In genomic region chr5:122700837-122701212, GRCm38 (mm10) we compare ENCODE assay signal across 16 mouse cellular contexts. TPM values are rescaled to one million over a fixed set of nuclear protein-coding genes. Genes with fewer than 3 reads are reported as not detected.
DNase-seq lines count a peak whose midpoint lies in the region; ATAC-seq and TF ChIP-seq lines count a peak whose summit lies in the region.
"Had no signal": no experiment of that assay in that cellular context is flagged by ENCODE, and none has a peak within 500 bp of the region (broad histone marks: within the 10 kb centered on the region; RNA-seq: fewer than 3 reads in every experiment).

No protein-coding gene starts in this region.

- H3K4me3 ChIP-seq in lung, postnatal 0 days (ENCODE audit: low read depth, low read length): no peak overlapping the region
- H3K4me3 ChIP-seq in liver, embryonic 13.5 days (replicated peaks): no peak overlapping the region; the same call in 1 of the 2 replicates
- H3K4me3 ChIP-seq in small intestine, adult 2 months (ENCODE audit: low read depth, low read length): no peak overlapping the region
- H3K4me3 ChIP-seq in forebrain, embryonic 12.5 days (replicated peaks): no peak overlapping the region
- H3K4me3 ChIP-seq in forebrain, embryonic 15.5 days: no peak overlapping the region
- no peak overlapping the region for H3K4me3 ChIP-seq in heart, embryonic 12.5 days
- H3K4me3 ChIP-seq: left cerebral cortex, adult 2 months; limb, embryonic 13.5 days; midbrain, embryonic 10.5 days had no signal

- peak; percentile 50 for ATAC-seq in lung, postnatal 0 days
- 0 out of 2 replicates have a peak, but pooled peaks have one; percentile 6 for ATAC-seq in granulocyte monocyte progenitor cell, adult 5-6 weeks (replicated peaks; ENCODE audit: poor library complexity, severe bottlenecking)
- peak; percentile 74 for ATAC-seq in liver, embryonic 13.5 days (ENCODE audit: low read depth)
- no peak for ATAC-seq in forebrain, embryonic 12.5 days (ENCODE audit: low FRiP score)
- no peak for ATAC-seq in forebrain, embryonic 15.5 days (replicated peaks)
- no peak for ATAC-seq in heart, embryonic 12.5 days (ENCODE audit: insufficient number of reproducible peaks, low FRiP score)

- 15% methylated on average over 5 of the region's 5 CpGs for WGBS in lung, postnatal 0 days
- WGBS in liver, embryonic 13.5 days (ENCODE audit: insufficient replicate concordance): 26% methylated on average over 5 of the region's 5 CpGs
- 9% methylated on average over 5 of the region's 5 CpGs for WGBS in small intestine, adult 2 months
- WGBS in forebrain, embryonic 12.5 days: 81% methylated on average over 5 of the region's 5 CpGs
- 73% methylated on average over 5 of the region's 5 CpGs for WGBS in forebrain, embryonic 15.5 days
- 35% methylated on average over 5 of the region's 5 CpGs for WGBS in heart, embryonic 12.5 days

- TF ChIP-seq CTCF in lung, postnatal 0 days (IDR thresholded peaks at IDR 0.05): no peak
- no peak for TF ChIP-seq CTCF in small intestine, adult 2 months (IDR thresholded peaks at IDR 0.05; ENCODE audit: extremely low read depth, insufficient read length, insufficient replicate concordance, low read depth, low read length)

- no peak for DNase-seq in lung, postnatal 0 days (ENCODE audit: low spot score)
- no peak for DNase-seq in lung, postnatal 25 days (ENCODE audit: low spot score)
- DNase-seq in liver, embryonic 13.5 days: peak; percentile 42
- DNase-seq: cerebellum, adult 18-20 months; gastrocnemius, postnatal 36 days; kidney, adult 9 months; right cerebral cortex, postnatal 25 days; thymus, postnatal 4 days had no signal

- H3K9ac ChIP-seq in lung, postnatal 0 days (replicated peaks; ENCODE audit: low read depth): no peak overlapping the region
- 0 out of 2 replicates have a peak overlapping the region, but pooled peaks have one; percentile 8 for H3K9ac ChIP-seq in liver, embryonic 13.5 days
- H3K9ac ChIP-seq in forebrain, embryonic 12.5 days: no peak overlapping the region
- H3K9ac ChIP-seq in forebrain, embryonic 15.5 days (replicated peaks): no peak overlapping the region
- H3K9ac ChIP-seq in heart, embryonic 12.5 days: no peak overlapping the region
- H3K9ac ChIP-seq: limb, embryonic 13.5 days had no signal

- H3K27ac ChIP-seq in lung, postnatal 0 days (ENCODE audit: low read length): no peak overlapping the region
- peak overlapping the region; percentile 37 for H3K27ac ChIP-seq in liver, embryonic 13.5 days
- H3K27ac ChIP-seq in small intestine, adult 2 months (ENCODE audit: insufficient read depth, low read depth, low read length): peak overlapping the region; percentile 55; the same call in 1 of the 2 replicates
- H3K27ac ChIP-seq in forebrain, embryonic 12.5 days: no peak overlapping the region
- H3K27ac ChIP-seq in forebrain, embryonic 15.5 days (replicated peaks): no peak overlapping the region
- H3K27ac ChIP-seq in heart, embryonic 12.5 days (ENCODE audit: poor library complexity, severe bottlenecking): no peak overlapping the region
- H3K27ac ChIP-seq: left cerebral cortex, adult 2 months; limb, embryonic 13.5 days; midbrain, embryonic 10.5 days had no signal

- H3K9me3 ChIP-seq in lung, postnatal 0 days (ENCODE audit: low read length): no peaks in the 10 kb centered on the region
- H3K9me3 ChIP-seq in liver, embryonic 13.5 days (replicated peaks): no peaks in the 10 kb centered on the region
- H3K9me3 ChIP-seq in forebrain, embryonic 12.5 days: no peaks in the 10 kb centered on the region
- no peaks in the 10 kb centered on the region for H3K9me3 ChIP-seq in forebrain, embryonic 15.5 days
- no peaks in the 10 kb centered on the region for H3K9me3 ChIP-seq in heart, embryonic 12.5 days (replicated peaks)
- H3K9me3 ChIP-seq: limb, embryonic 13.5 days; midbrain, embryonic 10.5 days had no signal

- no peaks in the 10 kb centered on the region for H3K27me3 ChIP-seq in lung, postnatal 0 days (replicated peaks; ENCODE audit: insufficient read depth, low read length)
- H3K27me3 ChIP-seq in liver, embryonic 13.5 days: no peaks in the 10 kb centered on the region
- H3K27me3 ChIP-seq in small intestine, adult 2 months (ENCODE audit: control insufficient read depth, insufficient read depth, low read length): no peaks in the 10 kb centered on the region
- 0 out of 2 replicates have a peak, but pooled peaks cover 3% of the 10 kb centered on the region for H3K27me3 ChIP-seq in forebrain, embryonic 12.5 days
- no peaks in the 10 kb centered on the region for H3K27me3 ChIP-seq in forebrain, embryonic 15.5 days
- no peaks in the 10 kb centered on the region for H3K27me3 ChIP-seq in heart, embryonic 12.5 days (replicated peaks)

- H3K4me2 ChIP-seq in lung, postnatal 0 days (replicated peaks; ENCODE audit: low read depth, low read length): no peak overlapping the region
- H3K4me2 ChIP-seq in liver, embryonic 13.5 days: peak overlapping the region; percentile 33
- no peak overlapping the region for H3K4me2 ChIP-seq in forebrain, embryonic 12.5 days
- H3K4me2 ChIP-seq in forebrain, embryonic 15.5 days (replicated peaks): no peak overlapping the region
- H3K4me2 ChIP-seq in heart, embryonic 12.5 days: no peak overlapping the region
- H3K4me2 ChIP-seq: limb, embryonic 13.5 days had no signal

- peaks cover 5% of the 10 kb centered on the region; the same call in 1 of the 2 replicates for H3K4me1 ChIP-seq in lung, postnatal 0 days (ENCODE audit: insufficient read depth, low read depth, low read length)
- H3K4me1 ChIP-seq in liver, embryonic 13.5 days (replicated peaks): peaks cover 75% of the 10 kb centered on the region
- H3K4me1 ChIP-seq in small intestine, adult 2 months (ENCODE audit: control insufficient read depth, insufficient read depth, insufficient read length, low read length): peaks cover 13% of the 10 kb centered on the region
- H3K4me1 ChIP-seq in forebrain, embryonic 12.5 days: no peaks in the 10 kb centered on the region
- no peaks in the 10 kb centered on the region for H3K4me1 ChIP-seq in forebrain, embryonic 15.5 days
- H3K4me1 ChIP-seq in heart, embryonic 12.5 days (replicated peaks): 0 out of 2 replicates have a peak, but pooled peaks cover 8% of the 10 kb centered on the region
- H3K4me1 ChIP-seq: limb, embryonic 13.5 days; midbrain, embryonic 10.5 days had no signal

- TF ChIP-seq POLR2A in small intestine, adult 2 months (IDR thresholded peaks at IDR 0.05; ENCODE audit: low read depth, low read length): no peak

- TF ChIP-seq EP300 in lung, postnatal 0 days (IDR thresholded peaks at IDR 0.05): peak; percentile 21; the same call in 1 of the 2 replicates

- no peaks in the 10 kb centered on the region for H3K36me3 ChIP-seq in lung, postnatal 0 days (ENCODE audit: insufficient read depth, low read length)
- no peaks in the 10 kb centered on the region for H3K36me3 ChIP-seq in liver, embryonic 13.5 days
- H3K36me3 ChIP-seq in small intestine, adult 2 months (ENCODE audit: control insufficient read depth, insufficient read depth, low read length): no peaks in the 10 kb centered on the region
- H3K36me3 ChIP-seq in forebrain, embryonic 12.5 days (replicated peaks): no peaks in the 10 kb centered on the region
- H3K36me3 ChIP-seq in forebrain, embryonic 15.5 days: no peaks in the 10 kb centered on the region
- no peaks in the 10 kb centered on the region for H3K36me3 ChIP-seq in heart, embryonic 12.5 days
- H3K36me3 ChIP-seq: limb, embryonic 13.5 days; midbrain, embryonic 10.5 days had no signal

RNA-seq across cellular contexts. Expression of gene P2rx4, which starts 6.5 kb away (rescaled TPM):
- polyA plus RNA-seq in lung, postnatal 0 days (2015; fragmentation: Nextera tagmentation; extraction: Ambion mirVana): 57.8 and 61.1 TPM in 2 replicates
- total RNA-seq in granulocyte monocyte progenitor cell, adult 5-6 weeks (2014; fragmentation: Nextera tagmentation): 40.6 and 45.9 TPM in 2 replicates
- 7.2 and 17.1 TPM in 2 replicates for total RNA-seq in granulocyte monocyte progenitor cell, adult 5-6 weeks (2017)
- 29.0 and 33.0 TPM in 2 replicates for polyA plus RNA-seq in liver, embryonic 13.5 days (2015; fragmentation: Nextera tagmentation; extraction: Ambion mirVana)
- polyA plus RNA-seq in small intestine, adult 2 months (2012; rRNA removed): 26.6 and 61.9 TPM in 2 replicates
- 5.6 and 6.6 TPM in 2 replicates for polyA plus RNA-seq in forebrain, embryonic 12.5 days (2016; fragmentation: Nextera tagmentation; extraction: Ambion mirVana)
- polyA plus RNA-seq in forebrain, embryonic 15.5 days (2015; fragmentation: Nextera tagmentation; extraction: Ambion mirVana): 8.8 and 9.4 TPM in 2 replicates
- 15.6 and 17.5 TPM in 2 replicates for polyA plus RNA-seq in heart, embryonic 12.5 days (2016; fragmentation: Nextera tagmentation; extraction: Ambion mirVana)

RNA-seq across cellular contexts. Expression of gene P2rx7, which starts 57.1 kb away (rescaled TPM):
- polyA plus RNA-seq in lung, postnatal 0 days (2015; fragmentation: Nextera tagmentation; extraction: Ambion mirVana): 6.7 and 7.0 TPM in 2 replicates
- 6.8 and 16.7 TPM in 2 replicates for total RNA-seq in granulocyte monocyte progenitor cell, adult 5-6 weeks (2014; fragmentation: Nextera tagmentation)
- 7.6 and 18.3 TPM in 2 replicates for total RNA-seq in granulocyte monocyte progenitor cell, adult 5-6 weeks (2017)
- polyA plus RNA-seq in liver, embryonic 13.5 days (2015; fragmentation: Nextera tagmentation; extraction: Ambion mirVana): 0.98 and 1.3 TPM in 2 replicates
- 12.0 and 24.3 TPM in 2 replicates for polyA plus RNA-seq in small intestine, adult 2 months (2012; rRNA removed)
- 0.77 and 0.90 TPM in 2 replicates for polyA plus RNA-seq in forebrain, embryonic 12.5 days (2016; fragmentation: Nextera tagmentation; extraction: Ambion mirVana)
- 1.4 and 1.8 TPM in 2 replicates for polyA plus RNA-seq in forebrain, embryonic 15.5 days (2015; fragmentation: Nextera tagmentation; extraction: Ambion mirVana)
- polyA plus RNA-seq in heart, embryonic 12.5 days (2016; fragmentation: Nextera tagmentation; extraction: Ambion mirVana): 0.76 and 0.91 TPM in 2 replicates

Comparison
In these comparisons a context has a peak if more than half of its experiments do, and no peak if none do; other contexts are left out.
1. ATAC-seq: peak in lung, postnatal 0 days (single experiment), granulocyte monocyte progenitor cell, adult 5-6 weeks (single experiment) and liver, embryonic 13.5 days (single experiment); none in forebrain, embryonic 12.5 days (single experiment), forebrain, embryonic 15.5 days (single experiment) and heart, embryonic 12.5 days (single experiment).
2. H3K27ac ChIP-seq: peak in liver, embryonic 13.5 days (single experiment) and small intestine, adult 2 months (single experiment); none in lung, postnatal 0 days (single experiment), forebrain, embryonic 12.5 days (single experiment), forebrain, embryonic 15.5 days (single experiment) and heart, embryonic 12.5 days (single experiment).